Mouse (Mus musculus) small intestine, adult 2 months (tissue): ENCODE results near the gene Clpx. TPM values are rescaled to one million over a fixed set of nuclear protein-coding genes. Genes with fewer than 3 reads are reported as not detected.

Source experiments
- H3K27ac ChIP-seq: fragments of 200-500 bp; 2 replicates; pipeline ENCODE4 v1.5.1; 2012; ENCODE audit warnings: low read depth, low read length, control low read depth, inconsistent platforms; ENCODE audit not compliant: insufficient read depth
- H3K27me3 ChIP-seq: fragments of 200-500 bp; 2 replicates; pipeline ENCODE4 v1.6.1; 2012; ENCODE audit warnings: mild to moderate bottlenecking, moderate library complexity, low read length, inconsistent platforms; ENCODE audit not compliant: control insufficient read depth, insufficient read depth
- H3K36me3 ChIP-seq: fragments of 200-500 bp; 2 replicates; pipeline ENCODE4 v1.6.1; 2012; ENCODE audit warnings: mild to moderate bottlenecking, low read length, control low read depth, inconsistent platforms; ENCODE audit not compliant: control insufficient read depth, insufficient read depth
- H3K4me1 ChIP-seq: fragments of 200-500 bp; 2 replicates; pipeline ENCODE4 v1.6.1; 2012; ENCODE audit warnings: low read length, inconsistent platforms, mixed read lengths; ENCODE audit not compliant: control insufficient read depth, insufficient read depth, insufficient read length
- H3K4me3 ChIP-seq: fragments of 200-500 bp; 2 replicates; pipeline ENCODE4 v1.5.1; 2012; ENCODE audit warnings: low read depth, mild to moderate bottlenecking, control low read depth, inconsistent platforms, low read length, moderate library complexity
- CTCF ChIP-seq: fragments of 200-500 bp; IDR thresholded peaks from 2 replicates; pipeline ENCODE4 v1.5.1; 2012; ENCODE audit warnings: low read depth, mild to moderate bottlenecking, control low read depth, inconsistent platforms, low read length, moderate library complexity, mixed read lengths; ENCODE audit not compliant: insufficient replicate concordance, insufficient read length; ENCODE audit errors: extremely low read depth
- POLR2A ChIP-seq: fragments of 200-500 bp; IDR thresholded peaks from 2 replicates; pipeline ENCODE4 v1.6.1; 2012; ENCODE audit warnings: low read depth, mild to moderate bottlenecking, control low read depth, inconsistent platforms, low read length, moderate library complexity
- WGBS: fragments of 180-500 bp; shearing (Covaris S2); methylation state at CpG from one replicate; pipeline ENCODE4 v1.1.7; 2018; 5-methylcytosine and 5-hydroxymethylcytosine counted together
- polyA plus RNA-seq: library from polyadenylated mRNA; depleted of rRNA; stranded (reverse); fragments of >200 nt; gene quantifications from 2 replicates; pipeline ENCODE4 v1.2.3, GENCODE M21; 2012; rRNA removed

The Clpx gene
- 5.8 and 7.5 TPM in 2 replicates for polyA plus RNA-seq

DNA sequence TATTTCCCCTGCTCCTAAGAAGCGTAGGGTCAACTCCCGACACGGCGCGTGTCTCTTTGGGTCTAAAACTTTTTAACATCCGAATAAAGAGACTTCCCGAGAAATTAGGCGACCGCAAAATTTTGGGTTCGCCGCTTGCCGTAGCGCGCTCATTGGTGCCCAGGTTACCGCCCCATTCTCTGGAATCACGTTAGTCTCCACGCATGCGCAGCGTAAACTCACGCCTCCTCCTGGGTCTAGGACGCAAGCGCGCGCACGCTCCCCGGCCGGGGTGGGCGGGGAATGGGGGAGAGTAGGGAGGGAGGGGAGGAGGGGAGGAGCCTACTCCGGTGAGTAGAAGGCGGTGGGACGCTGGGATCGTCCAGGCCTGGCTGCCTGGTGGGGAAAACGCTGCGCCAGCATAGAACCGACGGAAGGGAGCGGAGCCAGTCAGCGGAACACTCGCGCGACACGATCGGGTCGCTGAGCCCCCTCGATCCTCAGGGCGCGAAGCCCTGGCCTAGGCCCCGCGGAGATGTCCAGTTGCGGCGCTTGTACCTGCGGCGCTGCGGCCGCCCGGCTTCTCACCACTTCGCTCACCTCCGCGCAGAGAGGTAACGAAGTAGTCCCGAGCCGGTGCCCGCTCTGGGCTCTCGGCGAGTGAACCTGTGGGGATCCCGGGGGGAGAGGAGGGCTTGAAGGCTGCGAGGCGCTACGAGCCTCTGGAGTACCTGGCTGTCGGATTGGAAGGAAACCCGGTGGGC, at the start of gene Clpx:
TSS of gene Clpx (plus strand) at position 288 of the 743 bp plus-strand sequence.
- Histone ChIP-seq H3K4me3 (peak within 1 kb of the TSS; percentile 87), H3K36me3 (0 out of 2 replicates have a peak, but pooled peaks cover 3% of the 10 kb centered on the region), H3K27ac (peak within 1 kb of the TSS; percentile 71), H3K27me3 (no peaks in the 10 kb centered on the region), H3K4me1 (no peaks in the 10 kb centered on the region; the same call in 1 of the 2 replicates)
- WGBS = under 1% methylated on average over 71 of the region's 71 CpGs
- peak; percentile 16; the same call in 1 of the 2 replicates for TF ChIP-seq CTCF
- peak; percentile 88 for TF ChIP-seq POLR2A

DNA sequence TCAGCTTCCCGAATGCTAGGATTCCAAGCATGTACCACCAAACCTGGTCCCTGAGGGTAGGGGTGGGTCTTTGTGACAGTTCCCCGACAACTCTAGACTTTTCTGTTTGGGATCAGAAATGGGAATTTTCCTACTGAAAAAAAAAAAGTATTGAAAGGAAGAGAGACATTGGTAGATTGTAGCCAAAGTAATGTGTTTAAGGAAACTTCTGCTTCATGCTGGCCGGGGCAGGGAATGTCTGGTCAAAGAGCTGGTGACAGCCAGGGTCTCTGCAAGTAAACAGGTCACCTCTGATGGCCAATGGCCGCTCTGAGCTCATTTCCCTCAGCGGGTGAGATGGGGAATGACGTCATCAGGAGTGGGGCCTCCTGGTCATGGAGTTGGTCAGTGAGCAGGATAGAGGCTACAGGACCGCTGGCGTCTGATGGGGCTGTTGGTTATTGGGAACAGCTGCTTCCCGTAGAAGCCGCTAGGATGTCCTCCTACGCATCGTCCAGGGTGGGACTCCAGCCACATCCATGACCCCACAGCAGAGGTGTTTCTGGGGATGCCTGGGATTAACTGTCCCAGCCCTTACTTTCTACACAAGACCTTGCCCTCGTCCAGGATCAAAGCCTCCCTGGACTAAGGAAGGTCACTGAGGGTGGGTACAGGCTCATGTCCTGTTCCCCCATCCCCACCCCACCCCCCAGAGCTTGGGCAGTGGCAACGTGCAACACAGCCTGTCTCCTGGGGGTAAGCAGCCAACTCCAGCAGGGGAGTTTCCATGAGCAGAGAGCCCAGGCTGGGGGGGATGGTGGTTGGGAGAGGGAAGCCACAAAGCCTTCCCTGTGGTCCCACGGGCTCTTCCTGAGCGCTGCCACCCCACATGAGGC, 46.3 kb upstream of the Clpx start:
- no peak overlapping the region for H3K27ac ChIP-seq
- no peaks in the 10 kb centered on the region for H3K36me3 ChIP-seq
- 72% methylated on average over 16 of the region's 16 CpGs for WGBS
- no peak overlapping the region for H3K4me3 ChIP-seq
- H3K27me3 ChIP-seq = no peaks in the 10 kb centered on the region
- TF ChIP-seq CTCF = no peak
- TF ChIP-seq POLR2A = no peak
- no peaks in the 10 kb centered on the region for H3K4me1 ChIP-seq

DNA sequence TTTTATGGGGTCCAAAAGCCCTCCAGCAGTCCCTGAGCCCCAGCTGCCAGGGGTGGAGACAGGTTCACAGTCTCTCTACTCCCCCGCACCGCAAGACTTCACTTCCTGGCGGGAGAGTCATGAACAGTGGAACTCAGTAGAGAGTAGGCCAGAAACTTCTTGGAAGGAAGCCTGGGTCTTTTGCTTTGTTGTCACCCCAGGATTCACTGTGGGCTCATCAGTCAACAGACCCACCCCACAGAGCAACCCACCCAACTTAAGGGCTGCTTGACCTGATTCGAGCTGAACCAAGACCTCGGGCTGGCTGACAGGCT, 45.7 kb upstream of the Clpx start:
- TF ChIP-seq POLR2A (no peak), CTCF (no peak)
- no peak overlapping the region for H3K27ac ChIP-seq
- H3K27me3 ChIP-seq = no peaks in the 10 kb centered on the region
- H3K4me3 ChIP-seq = no peak overlapping the region
- no peaks in the 10 kb centered on the region for H3K36me3 ChIP-seq
- no peaks in the 10 kb centered on the region for H3K4me1 ChIP-seq
- 88% methylated on average over 5 of the region's 5 CpGs for WGBS

DNA sequence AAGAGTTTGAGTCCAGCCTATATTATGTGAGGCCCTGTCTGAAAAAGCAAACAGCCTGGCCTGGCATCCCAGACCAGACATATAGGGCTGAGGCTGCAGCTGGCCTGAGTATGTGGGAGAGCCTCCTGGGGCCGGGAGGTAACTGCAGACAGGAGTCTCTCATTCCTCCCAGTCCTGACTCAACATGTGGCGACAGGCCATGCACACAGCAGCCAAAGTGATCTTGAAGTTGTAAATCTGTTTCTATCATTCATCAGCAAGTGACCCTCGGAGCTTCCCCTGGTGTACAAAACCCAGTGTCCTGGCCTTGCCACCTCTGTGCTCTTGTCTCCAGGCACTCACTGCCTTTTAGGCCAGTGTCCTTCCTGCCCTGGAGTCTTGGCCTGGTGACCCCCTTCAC, 42.0 kb upstream of the Clpx start:
- H3K36me3 ChIP-seq = no peaks in the 10 kb centered on the region
- WGBS = 78% methylated on average over 3 of the region's 3 CpGs
- no peak overlapping the region for H3K27ac ChIP-seq
- TF ChIP-seq POLR2A (no peak), CTCF (no peak)
- no peaks in the 10 kb centered on the region for H3K27me3 ChIP-seq
- H3K4me3 ChIP-seq = no peak overlapping the region
- no peaks in the 10 kb centered on the region for H3K4me1 ChIP-seq

DNA sequence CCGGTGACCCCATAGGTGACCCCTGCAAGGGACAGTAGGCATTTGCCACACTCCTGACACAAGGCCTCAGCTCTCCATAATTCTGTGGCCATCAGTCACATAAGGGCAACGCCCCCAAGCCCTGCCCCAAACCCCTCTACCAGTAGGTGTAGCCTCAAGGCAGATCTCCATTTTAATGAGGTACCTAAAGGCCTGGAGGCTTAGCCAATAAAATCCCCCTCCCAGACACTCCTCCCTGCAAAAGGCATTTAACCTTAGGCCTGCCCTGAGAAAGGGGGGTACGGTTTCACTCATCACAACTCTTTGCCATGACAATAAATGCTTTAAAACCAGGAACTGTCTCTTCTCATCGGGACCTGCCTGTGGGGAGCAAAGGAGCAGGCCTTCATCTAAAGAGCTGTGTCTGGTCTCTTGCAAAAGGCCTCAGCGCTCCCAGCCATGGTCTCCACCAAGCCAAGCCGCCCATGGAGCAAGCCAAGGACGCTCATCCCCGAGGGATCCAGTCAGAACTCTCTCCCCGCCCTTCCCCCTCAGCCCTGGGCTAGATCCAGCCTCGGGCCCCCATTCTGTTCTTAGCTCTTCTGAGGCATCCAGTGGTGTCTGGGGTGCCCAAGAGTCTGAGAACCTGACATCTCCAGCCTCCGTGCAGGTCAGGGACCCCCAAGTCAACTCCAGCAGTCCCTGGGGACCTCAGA, 38.0 kb upstream of the Clpx start:
- no peak for TF ChIP-seq POLR2A
- no peak for TF ChIP-seq CTCF
- H3K4me1 ChIP-seq = no peaks in the 10 kb centered on the region; the same call in 1 of the 2 replicates
- H3K27me3 ChIP-seq = no peaks in the 10 kb centered on the region
- no peak overlapping the region for H3K27ac ChIP-seq
- no peak overlapping the region for H3K4me3 ChIP-seq
- 85% methylated on average over 11 of the region's 11 CpGs for WGBS
- no peaks in the 10 kb centered on the region for H3K36me3 ChIP-seq

DNA sequence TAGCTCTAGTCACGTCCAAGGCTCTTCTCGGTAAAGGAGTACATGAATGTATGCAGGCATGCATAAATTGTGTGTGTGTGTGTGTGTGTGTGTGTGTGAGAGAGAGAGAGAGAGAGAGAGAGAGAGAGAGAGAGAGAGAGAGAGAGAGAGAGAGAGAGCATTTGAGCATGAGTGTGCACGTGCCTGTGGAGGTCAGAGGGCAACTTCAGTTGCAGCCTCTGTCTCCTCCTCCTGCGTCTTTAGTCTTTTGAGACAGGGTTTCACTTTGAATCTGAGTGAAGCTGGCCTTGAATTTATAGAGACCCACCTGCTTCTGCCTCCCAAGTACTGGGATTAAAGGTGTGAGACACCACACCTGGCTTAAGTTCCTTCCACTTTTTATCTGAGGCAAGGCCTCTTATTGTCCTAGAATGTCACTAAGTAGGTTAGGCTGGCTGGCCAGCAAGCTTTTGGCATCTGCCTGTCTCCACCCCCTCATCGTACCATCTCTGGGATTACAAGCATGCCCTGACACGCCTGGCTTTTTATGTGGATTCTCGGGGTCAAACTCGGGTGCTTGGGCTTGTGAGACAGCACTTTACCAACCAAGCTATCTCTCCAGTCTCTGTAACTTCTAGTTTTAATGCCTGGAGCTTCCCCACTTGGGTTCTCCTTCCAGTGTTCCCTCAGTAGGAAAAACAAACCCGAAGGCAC, 36.7 kb upstream of the Clpx start:
- Histone ChIP-seq H3K4me3 (no peak overlapping the region), H3K4me1 (no peaks in the 10 kb centered on the region; the same call in 1 of the 2 replicates), H3K27me3 (no peaks in the 10 kb centered on the region), H3K36me3 (no peaks in the 10 kb centered on the region), H3K27ac (no peak overlapping the region)
- WGBS = 64% methylated on average over 9 of the region's 9 CpGs
- TF ChIP-seq POLR2A (no peak), CTCF (no peak)
